Mouse (Mus musculus): ENCODE data around the gene Polr2e.

Gene Polr2e

DNA sequence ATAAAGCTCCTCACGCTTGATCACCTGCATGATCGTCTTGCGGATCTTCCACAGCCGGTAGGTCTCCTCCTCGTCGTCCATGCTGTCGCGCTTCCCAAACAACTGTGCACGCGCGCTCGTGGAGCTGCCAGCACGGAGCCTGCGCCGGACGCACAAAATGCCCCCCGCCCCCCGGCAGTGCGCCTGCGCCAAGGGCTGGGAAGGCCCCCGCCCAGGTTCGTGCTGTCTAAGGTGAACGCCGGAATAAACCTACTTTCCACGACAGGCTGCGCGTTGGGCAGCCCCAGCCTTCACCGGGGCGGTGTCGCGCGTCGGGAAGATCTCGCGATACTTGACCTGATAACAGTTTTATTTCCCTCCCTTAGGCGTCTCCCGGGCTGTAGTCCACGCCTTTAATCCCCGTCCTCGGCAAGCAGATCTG lies at the start of gene Polr2e:
TSS of gene Polr2e (minus strand) at position 237 of the 421 bp plus-strand sequence.
- peak; percentile 96 for DNase-seq (ENCODE audit: low spot score)

DNA sequence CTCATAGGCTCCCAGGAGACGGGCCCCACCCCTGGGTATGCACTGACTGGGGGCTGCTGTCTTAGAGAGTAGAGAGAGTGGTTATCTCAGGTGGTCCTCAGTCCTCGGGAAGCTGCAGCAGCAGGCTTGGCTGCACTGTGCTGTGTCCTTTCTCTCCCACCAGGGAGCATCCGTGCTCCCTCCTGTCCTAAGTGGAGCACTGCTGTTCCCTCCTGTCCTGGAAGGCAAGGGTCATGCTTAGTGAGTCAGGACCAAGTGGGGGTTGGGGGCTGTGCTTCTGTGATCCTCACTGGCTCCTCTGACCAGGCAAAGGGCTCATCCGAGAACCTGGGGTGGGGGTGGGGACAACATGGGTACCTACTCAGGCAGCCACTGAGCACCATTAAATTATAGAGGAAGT lies 49.6 kb upstream of the Polr2e start:
- DNase-seq (ENCODE audit: low spot score), result no peak

DNA sequence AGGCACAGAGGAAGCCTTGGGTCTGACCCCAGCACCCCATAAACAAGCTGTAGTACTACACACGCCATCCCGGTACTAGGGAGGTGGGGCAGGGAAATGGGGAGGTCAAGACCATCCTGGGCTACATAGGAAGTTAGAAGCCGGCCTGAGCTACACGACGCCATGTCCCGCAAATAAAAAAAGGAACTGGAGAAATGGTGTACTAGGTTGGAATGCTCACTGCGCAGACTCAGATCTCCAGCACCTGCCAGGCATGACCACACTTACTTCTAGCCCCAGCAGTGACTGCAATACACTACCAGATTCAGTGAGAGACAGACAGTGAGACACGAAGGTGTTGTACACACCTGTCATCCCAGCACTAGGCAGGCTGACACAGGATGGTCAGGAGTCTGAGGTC lies 47.9 kb upstream of the Polr2e start:
- DNase-seq (ENCODE audit: low spot score), result no peak

DNA sequence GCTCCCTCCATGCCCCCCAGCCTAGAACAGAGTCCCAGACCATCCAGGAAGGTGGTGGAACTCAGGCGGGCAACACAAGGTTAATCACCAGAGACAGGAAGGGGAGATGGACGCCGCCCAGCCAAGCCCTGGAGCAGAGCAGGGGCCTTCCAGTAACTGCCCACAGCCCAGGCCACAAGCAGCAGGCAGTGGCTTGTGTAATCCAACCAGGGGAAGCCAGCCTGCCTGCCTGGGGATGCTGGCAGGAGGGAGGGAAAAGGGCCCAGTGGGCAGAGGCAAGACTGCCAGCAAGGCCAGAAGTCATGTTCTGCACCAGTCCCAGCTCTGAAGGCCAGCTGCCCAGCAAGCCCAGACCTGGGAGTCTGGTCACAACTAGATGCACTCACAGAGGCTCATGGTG lies 47.3 kb upstream of the Polr2e start:
- no peak for DNase-seq (ENCODE audit: low spot score)

DNA sequence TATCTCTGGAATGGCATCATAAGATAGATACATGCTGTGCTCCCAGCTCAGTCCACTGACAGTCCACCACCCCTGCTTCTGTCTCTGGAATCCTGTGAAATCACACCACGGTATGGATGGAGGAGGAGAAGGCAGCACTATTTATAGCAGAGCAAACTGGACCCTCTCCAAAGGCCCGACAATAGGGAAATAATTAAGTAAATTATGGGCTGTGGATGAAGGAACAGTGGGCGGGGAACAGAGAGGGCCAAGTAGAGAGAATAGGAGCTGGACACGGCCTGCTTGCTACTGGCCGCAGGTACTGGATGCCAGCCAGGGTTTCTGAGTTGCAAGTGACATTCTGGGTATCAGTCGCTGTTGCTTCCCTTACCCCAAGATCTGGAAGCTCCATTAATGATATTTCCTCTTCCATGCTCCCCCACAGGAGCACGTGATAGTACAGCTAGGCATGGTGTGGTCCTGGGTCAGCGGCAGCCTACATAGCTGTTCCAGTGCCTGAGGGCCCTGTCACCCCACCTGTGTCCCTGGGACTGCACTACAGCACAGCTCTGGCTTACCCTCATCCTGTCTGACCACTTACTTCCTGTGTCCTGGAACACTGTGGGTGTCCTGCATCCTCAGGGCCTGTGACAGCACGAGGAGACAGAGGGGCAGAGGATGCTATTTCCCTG lies 45.4 kb upstream of the Polr2e start:
- DNase-seq (ENCODE audit: low spot score), result peak; percentile 64

DNA sequence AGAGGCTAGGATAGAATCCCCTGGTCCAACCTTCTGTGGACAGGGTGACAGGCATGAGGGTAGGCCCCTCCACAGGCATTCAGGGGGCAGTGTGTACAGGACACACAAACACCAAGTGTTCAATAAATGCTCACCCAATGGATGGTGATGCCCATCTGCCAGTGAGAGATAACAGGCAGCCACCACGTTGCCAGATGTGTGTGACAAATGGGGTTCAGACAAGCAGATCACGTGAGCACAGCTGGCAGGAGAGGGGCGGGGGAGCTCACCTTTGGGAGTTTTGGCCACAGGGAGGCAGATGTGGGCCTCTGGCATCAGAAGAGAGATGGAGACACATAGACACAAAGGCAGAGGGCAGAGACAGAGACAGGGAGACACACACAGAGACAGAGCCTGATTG lies 41.5 kb upstream of the Polr2e start:
- DNase-seq (ENCODE audit: low spot score), result no peak

DNA sequence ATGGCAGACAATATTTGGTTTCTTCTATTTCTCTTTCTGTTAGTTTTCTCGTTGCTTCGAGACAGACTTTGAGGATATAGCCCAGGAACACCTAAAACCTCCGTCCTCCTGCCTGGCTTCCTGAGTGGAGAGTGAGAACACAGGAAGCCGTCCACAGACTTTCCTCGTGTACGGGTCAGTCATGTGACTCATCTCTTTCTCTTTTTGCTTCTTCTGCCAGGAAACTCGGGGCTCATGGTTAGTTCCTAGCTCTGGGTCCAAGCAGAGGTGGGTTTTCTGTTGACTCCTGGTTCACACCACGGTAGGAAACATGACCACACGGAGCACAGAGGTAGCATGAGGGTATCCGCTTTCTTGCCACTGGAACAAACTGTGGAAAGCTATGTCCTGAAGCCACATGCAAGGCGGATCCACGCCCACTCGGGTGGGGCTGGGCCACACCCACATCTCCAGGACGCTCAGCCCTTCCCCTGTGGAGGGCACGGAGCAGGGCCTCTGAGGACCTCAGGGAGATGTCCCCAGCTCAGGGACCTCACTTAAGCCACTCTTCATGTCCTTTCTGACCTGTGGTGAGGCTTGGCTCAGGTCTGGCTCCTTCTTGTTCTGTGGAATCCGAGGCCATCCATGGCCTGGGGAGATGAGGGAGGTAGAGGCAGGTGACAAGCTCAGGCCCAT lies 40.9 kb upstream of the Polr2e start:
- no peak for DNase-seq (ENCODE audit: low spot score)

DNA sequence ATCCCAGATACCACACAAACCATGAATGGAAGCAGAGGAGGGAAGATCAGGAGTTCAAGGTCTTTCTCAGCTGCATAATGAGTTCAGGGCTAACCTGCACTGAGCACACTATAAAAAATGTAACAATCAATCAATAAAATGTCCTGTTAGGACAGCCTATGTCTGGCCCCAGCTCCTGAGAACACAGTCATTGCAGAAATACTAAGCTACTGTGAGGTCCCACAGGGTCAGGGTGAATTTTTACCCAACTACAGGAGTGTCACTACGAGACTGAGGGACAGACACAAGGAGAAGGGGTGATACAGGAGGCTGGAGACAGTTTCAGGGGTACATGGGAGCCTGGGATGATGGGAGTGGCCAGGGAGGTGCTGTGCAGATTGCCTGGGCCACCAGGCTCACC lies 38.8 kb upstream of the Polr2e start:
- no peak for DNase-seq (ENCODE audit: low spot score)

DNA sequence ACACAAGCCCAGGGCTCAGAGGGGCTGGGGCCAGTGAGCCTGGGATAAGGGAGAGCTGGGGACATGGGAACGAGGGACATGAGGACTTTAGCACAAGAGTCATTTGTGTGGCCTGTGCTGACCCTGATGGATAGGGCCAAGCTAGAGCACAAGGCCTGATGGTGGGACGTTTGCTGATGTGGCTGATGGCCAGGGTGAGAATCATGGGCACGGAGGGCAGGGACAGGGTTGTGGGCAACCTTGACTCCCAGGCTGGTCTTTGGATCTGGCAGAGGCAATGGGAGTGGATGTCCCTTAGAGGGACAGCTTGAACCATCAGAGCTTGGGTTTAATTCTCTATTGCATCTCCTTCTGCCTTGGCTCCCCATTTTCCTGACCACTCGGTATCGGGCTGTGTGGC lies 37.7 kb upstream of the Polr2e start:
- no peak for DNase-seq (ENCODE audit: low spot score)

DNA sequence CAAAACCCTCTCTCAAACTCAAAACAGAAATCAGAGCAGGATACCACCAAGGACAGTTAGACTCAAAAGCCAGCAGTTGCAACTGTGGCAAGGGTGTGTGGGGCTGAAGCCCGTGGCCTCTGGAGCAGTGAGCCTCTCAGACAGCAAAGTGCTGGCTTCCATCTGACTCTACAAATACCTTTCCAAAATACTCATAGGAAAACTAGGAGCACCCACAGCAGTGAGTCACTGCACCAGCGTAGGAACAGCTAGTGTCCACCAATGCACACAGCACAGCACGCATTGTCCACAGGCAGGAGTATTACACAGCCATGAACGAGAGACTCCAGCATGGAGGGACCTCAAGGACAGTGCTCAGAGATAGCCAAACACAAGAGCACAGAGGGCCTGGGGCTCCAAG lies 36.8 kb upstream of the Polr2e start:
- no peak for DNase-seq (ENCODE audit: low spot score)

DNA sequence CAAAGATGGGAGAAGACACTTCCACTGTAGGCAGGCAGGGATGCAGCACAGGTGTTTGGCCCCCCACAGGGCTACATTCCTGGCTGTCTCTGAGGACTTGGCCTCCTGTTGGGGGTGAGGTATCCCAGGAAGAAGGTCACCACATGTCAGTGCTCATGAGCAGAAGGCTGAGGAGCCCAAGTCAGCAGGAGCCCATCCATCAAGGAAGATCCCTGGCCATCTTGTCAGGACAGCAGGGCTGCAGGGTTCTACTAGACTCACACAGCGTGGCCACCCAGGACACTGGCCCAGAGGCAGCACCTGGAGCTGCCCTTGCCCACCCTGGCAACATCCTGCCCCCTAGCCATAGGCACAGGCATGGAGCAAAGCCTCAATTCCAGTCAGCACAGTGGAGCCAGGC lies 36.3 kb upstream of the Polr2e start:
- DNase-seq (ENCODE audit: low spot score), result no peak

DNA sequence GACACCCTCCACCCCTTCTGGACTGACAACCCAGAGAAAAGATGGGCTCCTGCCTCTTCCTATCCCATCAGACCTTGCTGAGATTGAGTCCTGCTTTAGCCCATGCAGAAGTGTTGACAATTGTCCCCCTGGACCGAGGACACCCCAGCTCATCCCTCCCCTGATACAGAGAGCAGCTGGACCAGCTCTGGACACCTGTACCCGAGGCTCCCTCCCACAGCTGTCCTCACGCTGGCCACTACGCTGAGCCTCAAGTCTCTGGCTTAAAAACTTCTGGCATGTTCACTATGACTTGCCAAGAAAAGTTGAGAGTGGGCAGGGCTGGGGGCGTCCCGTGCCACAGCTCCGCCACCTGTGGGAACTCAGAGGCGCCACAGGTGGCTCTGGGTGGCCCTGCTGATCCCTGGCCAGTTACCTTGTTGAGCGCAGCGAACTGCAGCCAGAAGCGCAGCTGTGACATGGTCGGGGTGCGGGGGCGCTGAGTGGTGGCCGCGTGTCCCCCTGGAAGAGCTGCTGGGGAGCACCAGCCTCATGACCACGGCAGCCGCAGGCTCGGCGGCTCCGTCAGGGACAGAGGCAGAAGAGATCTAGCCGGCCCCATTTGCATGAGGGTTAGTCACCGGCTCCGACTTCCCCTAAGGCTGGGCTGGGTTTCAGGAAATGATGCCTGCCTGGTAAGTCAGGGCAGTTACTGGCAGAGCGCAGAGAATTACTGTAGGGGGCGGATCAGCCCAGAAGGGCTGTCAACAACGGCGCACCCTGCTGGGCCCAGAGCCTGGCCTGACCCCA lies 35.4 kb upstream of the Polr2e start:
- DNase-seq (ENCODE audit: low spot score), result peak; percentile 88

DNA sequence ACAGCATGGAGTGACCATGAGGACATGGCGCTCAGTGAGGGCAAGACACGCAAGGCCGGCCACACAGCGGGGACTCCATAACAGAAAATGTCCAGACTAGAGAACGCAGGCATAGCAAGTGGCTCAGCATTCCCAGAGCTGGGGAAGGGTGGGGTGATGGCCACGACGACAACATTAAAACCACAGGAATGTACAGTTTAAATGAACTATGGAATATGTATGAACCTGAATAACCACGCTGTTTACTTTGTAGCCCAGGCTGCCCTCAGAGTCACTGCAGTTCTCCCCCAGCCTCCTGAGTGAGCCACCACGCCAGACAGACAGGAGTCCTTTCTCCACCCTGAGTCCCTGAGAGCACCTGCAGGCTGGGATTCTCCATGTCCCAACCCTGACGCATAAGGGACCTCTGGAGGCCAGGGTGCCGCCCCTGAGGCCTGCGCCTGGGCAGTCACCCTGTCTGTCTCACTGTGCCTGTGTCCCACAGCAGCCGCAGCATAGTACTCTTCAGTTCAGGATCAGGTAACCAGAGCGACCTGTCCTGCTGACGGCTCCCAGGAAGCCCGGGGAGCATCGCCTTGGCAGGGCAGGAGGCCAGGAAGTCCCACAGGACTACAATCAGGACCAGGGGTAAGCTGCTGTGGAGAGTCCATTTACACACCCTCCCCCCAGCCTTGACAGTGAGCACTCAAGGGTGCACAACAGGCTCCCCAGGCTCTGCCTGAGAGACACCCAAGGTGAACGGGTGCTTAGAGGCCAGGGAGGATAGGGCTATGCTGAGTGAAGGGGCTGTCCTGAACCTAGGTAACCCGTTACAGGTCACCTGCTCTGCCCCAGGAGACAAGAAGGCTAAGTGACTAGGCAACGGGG lies 33.3 kb upstream of the Polr2e start:
- DNase-seq (ENCODE audit: low spot score), result no peak

DNA sequence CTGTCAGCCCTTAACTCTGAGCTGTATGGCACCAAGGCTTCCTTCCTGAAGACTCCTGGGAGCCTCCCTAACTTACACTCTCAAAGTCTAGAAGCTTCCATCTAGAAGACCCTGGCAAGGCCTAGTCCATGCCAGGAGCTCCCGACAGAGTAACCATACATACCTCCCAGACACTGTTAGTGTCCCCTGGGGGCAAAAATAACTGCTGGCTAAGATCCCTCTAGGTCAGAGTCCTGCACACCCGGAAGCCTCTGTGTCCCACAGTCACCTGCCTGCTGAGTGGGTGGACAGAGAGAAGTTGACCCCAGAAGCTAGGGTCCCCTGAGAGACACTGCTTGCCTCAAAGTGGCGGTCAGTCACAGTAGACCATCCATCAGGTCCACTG lies 31.9 kb upstream of the Polr2e start:
- no peak for DNase-seq (ENCODE audit: low spot score)

DNA sequence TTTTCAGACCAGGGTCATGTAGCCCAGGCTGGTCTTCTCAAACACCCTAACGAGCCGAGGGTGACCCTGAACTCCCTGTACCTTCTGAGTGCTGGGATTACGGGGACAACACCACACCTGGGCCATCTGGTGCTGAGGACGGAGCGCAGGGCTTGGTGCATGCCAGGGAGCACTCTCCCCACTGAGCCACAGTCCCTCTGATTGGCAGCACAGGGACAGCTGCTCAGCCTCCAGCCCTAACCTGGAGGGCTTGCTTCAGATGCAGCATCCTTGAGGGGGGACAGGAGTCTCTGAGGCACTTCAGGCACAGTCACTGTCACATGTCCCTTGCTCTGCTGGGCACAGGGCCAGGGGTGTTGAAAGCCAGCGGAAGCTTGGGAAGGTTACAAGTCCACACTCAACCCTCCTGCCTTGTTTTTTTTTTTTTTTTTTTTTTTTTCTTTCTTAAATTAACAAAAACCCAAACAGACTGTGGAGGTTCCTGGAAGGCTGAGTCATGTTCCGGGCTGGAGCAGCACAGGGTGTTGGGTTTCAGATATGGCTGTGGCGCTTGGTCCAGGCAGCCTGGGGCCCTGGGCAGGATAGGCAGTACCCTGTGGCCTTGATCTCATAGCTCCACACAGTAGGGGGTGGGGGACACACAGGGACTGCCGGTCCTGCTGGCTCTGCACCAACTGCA lies 31.4 kb upstream of the Polr2e start:
- peak; percentile 89 for DNase-seq (ENCODE audit: low spot score)

DNA sequence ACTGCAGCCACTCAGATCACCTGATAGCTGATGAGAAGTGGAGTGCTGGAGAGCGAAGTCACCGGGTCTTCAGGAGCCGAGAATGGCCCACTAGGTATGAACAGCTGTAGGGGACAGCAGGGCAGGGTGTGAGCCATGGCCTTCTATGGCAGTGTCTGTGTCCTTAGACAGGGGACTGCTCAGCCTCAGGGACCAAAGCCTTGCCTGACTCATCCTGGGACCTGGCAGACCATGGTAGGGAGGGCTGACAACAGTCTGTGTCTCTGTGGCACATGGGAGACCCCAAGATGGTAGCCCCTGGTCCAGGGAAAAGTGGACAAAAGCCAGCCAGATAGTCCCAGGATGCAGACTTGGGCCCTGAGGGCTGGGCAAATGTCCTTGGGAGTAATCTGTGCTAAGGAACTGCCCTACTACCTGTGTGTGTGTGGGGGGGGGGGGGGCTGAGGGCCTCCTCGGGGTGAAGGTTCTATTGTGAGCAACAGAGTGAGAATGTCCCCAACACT lies 30.4 kb upstream of the Polr2e start:
- DNase-seq (ENCODE audit: low spot score), result no peak

DNA sequence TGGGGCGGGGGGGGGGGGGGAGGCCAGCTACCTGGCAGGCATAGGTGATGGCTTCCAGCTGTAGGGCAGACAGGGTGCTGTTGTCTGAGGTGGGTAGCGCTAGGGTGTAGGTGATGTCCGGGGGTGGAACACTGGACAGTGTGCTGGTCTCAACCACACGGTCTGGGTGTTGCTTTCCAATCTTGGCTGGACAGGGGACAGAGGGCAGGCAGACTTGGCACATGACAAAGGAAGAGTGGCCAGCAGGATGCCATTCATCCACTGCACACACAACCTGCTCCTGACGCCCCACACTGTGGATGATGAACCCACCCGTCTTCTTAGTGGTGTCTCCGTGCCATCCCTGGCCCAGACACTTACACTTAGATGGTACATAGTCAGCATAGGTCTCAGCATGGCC lies 29.7 kb upstream of the Polr2e start:
- no peak for DNase-seq (ENCODE audit: low spot score)

DNA sequence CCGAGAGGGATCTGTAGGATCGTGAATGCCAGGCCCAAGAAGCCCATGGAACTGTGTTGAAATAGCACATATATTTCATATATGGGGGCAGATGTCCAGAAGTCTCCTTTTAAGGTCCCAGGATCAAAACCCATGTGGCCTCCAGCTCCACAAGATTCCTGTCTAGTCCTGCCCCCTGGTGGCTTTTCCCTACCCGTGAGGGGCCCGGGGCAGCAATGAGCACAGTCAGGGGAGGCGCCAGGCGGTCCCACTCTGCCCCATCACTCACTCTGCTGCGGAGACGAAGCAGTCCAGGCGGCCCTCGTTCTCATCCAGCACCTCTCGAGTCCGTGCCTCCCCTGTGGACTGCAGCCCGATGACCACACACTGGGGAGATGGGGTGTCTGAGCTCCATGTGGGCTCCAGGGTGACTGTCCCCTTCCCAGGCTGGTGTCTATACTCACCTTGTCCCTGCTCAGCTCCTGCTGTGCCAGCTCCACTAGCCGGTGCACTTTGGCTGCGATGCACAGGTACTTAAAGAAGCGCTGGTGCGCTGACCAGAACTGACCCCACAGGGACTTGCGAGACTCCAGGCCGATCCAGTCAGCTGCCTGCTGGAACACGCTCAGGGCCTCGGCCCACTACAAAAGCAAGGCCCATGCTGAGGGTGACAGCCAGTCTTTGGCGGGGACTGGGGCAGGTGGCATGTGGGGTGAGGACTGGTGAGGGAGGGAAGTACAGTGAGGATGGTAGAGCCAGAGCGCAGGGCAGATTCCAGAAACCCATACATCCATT lies 24.5 kb upstream of the Polr2e start:
- DNase-seq (ENCODE audit: low spot score), result no peak

DNA sequence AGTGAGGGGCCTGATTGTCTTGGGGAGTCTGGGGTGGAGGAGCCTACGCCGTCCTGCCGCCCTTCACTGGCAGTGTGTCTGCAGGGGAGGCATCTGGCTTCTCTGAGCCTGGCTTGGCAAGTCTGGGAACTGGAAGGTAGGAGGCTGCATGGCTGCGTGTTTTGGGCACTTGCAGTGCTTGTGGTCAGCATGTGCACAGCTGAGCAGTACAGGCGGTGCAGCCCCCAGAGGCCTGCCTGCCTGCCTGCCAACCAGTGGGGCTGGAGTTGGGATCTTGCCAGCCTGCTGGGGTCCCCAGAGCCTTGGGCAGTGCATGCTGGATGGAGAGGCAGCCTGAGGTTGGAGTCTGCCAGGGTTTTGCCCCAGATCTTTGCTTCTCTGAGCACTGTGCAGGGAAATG lies 23.5 kb upstream of the Polr2e start:
- DNase-seq (ENCODE audit: low spot score), result no peak

DNA sequence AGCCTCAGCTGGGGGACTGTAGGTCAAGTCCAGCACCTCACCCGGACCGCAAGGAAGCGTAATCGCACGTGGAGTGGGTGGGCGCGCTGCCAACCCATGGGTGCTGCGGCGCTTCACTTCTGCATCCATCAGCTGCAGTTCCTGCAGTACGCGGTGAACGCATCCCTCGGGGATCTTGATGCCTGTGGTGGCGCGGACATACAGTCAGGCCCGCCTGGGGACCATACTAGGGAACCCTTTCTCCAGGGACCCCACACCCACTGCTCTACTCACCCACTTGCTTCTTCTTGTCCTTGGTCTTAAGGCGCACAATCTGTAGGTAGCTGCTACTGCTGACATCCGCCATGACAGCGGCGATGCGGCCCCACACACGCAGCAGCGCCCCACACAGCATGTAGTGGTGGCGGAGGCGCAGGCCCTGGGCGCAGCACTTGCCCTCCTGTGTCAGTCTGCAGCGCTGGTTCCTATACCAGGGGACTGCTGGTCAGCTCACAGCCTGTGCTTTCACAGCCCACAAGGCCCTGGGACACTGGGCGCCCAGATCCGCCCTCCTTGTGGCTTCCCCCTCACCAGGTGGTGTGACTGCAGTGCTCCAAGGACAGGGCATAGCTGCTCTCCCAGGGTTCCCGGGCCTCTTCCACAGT lies 18.2 kb upstream of the Polr2e start:
- no peak for DNase-seq (ENCODE audit: low spot score)
